Mouse (Mus musculus): ENCODE data around the gene Plpp2.

Gene Plpp2

GRCm38 (mm10) chr10:79533126-79533911 is at the start of gene Plpp2:
Gene Plpp2 (minus strand): TSS chr10:79533796.
- DNase-seq, result peak; percentile 57

GRCm38 (mm10) chr10:79581501-79581900 is 47.9 kb upstream of the Plpp2 start:
- no peak for DNase-seq

GRCm38 (mm10) chr10:79580811-79581210 is 47.2 kb upstream of the Plpp2 start:
- no peak for DNase-seq

GRCm38 (mm10) chr10:79580356-79580755 is 46.8 kb upstream of the Plpp2 start:
- DNase-seq, result no peak

- no peak for DNase-seq
These were observed 46.2 kb upstream of the Plpp2 start for GRCm38 (mm10) chr10:79579781-79580180.

GRCm38 (mm10) chr10:79578891-79579290 is 45.3 kb upstream of the Plpp2 start:
- DNase-seq, result no peak

- no peak for DNase-seq
These were observed 44.7 kb upstream of the Plpp2 start for GRCm38 (mm10) chr10:79578276-79578675.

GRCm38 (mm10) chr10:79577376-79577775 is 43.8 kb upstream of the Plpp2 start:
- DNase-seq, result no peak

- DNase-seq, result no peak
These were observed 42.2 kb upstream of the Plpp2 start for GRCm38 (mm10) chr10:79575754-79576153.

- no peak for DNase-seq
These were observed 41.2 kb upstream of the Plpp2 start for GRCm38 (mm10) chr10:79574796-79575195.

GRCm38 (mm10) chr10:79574350-79574749 is 40.8 kb upstream of the Plpp2 start:
- DNase-seq, result no peak

GRCm38 (mm10) chr10:79573611-79574010 is 40.0 kb upstream of the Plpp2 start:
- DNase-seq, result no peak

- DNase-seq, result no peak
These were observed 37.7 kb upstream of the Plpp2 start for GRCm38 (mm10) chr10:79571314-79571713.

GRCm38 (mm10) chr10:79569921-79570320 is 36.3 kb upstream of the Plpp2 start:
- DNase-seq, result no peak

- no peak for DNase-seq
These were observed 26.1 kb upstream of the Plpp2 start for GRCm38 (mm10) chr10:79559716-79560115.

GRCm38 (mm10) chr10:79557496-79557895 is 23.9 kb upstream of the Plpp2 start:
- no peak for DNase-seq

- no peak for DNase-seq
These were observed 23.4 kb upstream of the Plpp2 start for GRCm38 (mm10) chr10:79556951-79557350.

GRCm38 (mm10) chr10:79555238-79555724 is 21.7 kb upstream of the Plpp2 start:
- no peak for DNase-seq

GRCm38 (mm10) chr10:79554330-79555237 is 21.0 kb upstream of the Plpp2 start, which contains the start of gene Mier2:
Gene Mier2 (minus strand): TSS chr10:79555199.
- peak; percentile 87 for DNase-seq

- no peak for DNase-seq
These were observed 20.1 kb upstream of the Plpp2 start for GRCm38 (mm10) chr10:79553691-79554090.

GRCm38 (mm10) chr10:79553176-79553575 is 19.6 kb upstream of the Plpp2 start:
- DNase-seq, result no peak

- no peak for DNase-seq
These were observed 18.9 kb upstream of the Plpp2 start for GRCm38 (mm10) chr10:79552531-79552930.

GRCm38 (mm10) chr10:79550366-79550765 is 16.8 kb upstream of the Plpp2 start:
- no peak for DNase-seq

All from cerebellum, adult 11 months (tissue).